Mouse (Mus musculus) lung, postnatal 4 days (tissue): Measurements from ENCODE around the gene Cadm4.
"Not testable (repeated sequence)": the region's sequence is repeated elsewhere in the genome, so short reads cannot be mapped to it uniquely, and the experiment has no call there.

ENCODE experiments used
- DNase-seq, 2 experiments: peaks; one replicate each; pipeline ENCODE4 v3.0.0; 2021

Gene Cadm4

DNA sequence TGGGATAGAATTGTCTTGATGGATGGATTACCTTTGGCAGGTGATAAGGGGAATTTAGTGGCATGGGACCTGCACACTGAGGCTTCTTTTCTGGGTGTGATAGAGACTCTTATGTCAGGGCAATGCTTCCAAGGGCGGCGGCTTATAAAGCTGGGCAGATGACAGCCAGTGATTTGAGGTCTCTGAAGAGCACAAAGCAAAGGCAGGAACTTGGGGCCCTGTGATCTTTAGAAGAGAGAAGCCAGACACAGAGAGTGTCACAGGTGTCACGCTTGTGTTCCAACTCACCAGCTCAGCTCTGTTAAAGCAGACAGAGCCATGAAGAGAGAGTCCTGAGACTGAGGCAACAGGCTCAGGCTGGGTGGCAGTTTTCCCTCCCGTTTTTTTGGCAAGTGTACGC is 13.9 kb upstream of the Cadm4 start:
- DNase-seq: no peak

DNA sequence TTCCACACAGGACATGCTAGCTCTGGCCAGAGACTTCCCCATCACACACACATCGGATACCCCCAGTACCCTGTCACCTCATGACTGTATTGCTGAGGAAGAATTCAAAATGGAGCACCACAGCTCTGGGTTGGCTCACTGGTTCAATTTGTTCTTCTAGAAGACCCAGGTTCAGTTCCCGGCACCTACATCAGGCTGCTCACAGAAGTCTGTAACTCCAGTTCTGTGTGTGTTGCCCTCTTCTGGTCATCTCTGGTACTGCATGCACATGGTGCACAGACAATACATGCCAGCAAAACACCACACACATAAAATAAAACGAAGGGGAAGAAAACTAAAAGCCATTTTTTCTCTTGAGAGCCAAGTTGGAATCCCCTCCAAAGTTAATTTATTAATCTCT is 12.7 kb upstream of the Cadm4 start:
- peak in 1 of 2 experiments; percentile 43 for DNase-seq

DNA sequence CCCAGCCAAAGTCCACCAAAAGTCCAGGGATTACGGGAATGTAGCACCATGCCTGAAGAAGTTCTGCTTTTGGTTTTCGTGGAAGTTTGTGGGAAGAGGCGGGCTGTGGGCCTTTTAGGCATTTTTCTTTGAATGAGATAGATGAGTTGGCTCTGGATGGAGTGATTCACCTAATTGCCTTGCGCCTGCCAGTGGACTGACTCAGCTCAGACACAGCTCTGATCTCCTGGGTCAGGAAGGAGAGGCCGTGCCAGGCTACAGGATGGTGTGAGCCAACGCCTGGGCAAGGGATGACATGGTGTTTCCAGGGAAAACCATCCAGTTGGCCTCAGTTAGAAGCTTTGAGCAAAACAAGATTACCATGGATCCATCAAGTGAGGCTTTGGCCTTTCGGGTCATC is 11.5 kb upstream of the Cadm4 start:
- no peak for DNase-seq

DNA sequence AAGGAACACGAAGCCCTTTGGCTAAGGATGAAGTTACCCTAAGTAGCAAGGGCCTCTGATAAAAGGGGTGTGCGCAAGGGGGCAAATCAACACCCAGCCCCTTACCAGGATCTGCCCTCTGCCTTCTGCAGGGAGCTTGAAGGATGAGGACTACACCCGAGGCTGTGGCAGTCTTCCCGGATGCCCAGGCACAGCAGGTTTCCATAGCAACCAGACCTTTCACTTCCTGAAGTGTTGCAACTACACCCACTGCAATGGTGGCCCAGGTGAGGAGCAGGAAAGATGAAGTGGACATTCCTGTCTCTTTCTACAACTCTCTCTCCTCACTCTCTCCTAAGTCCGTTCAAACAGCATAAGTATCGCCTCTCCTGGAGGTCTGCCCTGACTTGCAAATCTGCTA is 9.4 kb upstream of the Cadm4 start:
- DNase-seq: peak in 1 of 2 experiments; percentile 20

DNA sequence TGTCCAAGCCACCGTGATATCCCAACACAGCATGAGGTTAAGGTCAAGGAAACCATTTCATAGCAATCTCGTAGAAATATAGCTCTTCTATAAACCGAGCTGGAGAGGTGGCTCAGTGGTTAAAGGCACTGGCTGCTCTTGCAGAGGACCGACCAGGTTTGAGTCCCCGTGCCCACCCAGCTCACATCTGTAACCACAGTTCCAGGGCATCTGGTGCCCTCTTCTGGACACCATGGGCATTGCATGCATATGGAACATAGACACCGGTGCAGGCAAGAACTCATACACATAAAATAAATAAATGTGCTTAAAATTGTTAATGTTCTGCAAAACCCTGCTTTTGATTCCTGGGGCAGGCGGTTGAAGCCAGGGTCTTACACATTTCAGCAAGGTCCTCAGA is 8.9 kb upstream of the Cadm4 start:
- peak in 1 of 2 experiments; percentile 55 for DNase-seq

DNA sequence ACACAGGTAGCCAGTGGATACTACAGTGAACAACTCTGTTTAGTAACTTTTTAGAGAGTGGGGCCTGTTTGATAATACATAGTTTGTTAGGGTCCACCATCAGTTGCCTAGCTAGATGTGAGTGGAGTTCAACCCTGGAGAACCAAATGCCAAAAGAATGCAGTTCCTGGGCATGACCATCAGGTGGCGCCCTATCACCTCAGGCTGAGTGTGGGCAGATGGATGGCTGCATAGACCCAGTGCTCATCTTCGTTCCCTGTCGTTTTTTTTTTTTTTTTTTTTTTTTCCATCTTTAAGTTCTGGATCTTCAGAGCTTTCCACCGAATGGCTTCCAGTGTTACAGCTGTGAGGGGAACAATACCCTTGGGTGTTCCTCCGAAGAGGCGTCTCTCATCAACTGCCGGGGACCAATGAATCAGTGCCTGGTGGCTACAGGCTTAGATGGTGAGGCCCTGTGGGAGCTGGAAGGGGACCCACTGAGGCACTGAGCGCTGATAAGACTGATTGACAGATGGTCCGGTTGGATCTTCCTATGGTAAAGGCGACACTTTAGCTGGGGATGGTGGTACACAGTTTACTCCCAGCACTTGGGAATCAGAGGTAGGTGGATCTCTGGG is 7.8 kb upstream of the Cadm4 start:
- DNase-seq: peak; percentile 66 to 79

DNA sequence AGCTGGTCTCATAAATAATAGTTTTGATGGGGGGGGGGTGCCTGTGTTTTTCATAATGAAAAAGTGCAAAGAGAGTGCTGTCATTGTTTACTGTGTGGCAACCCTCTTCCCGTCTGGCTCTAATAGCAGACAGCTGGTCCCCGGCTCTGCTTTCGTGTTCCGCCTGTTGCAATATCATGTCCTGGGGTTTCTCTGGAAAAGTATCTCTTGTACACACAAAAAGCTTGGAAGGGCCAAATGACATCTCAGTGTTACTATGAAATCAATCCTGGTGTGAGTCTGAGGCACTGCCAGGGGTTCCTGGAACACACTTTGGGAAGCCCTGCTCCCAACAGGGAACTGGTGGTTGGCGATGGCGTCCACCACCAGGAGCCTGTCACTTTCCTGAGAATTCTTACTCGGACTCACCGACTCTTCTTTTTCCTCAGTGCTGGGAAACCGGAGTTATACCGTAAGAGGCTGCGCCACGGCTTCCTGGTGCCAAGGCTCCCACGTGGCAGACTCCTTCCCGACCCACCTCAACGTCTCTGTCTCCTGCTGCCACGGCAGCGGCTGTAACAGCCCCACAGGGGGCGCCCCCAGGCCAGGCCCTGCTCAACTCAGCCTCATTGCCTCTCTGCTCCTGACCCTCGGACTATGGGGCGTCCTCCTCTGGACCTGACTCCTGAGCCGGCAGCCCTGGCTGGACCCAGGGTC is 6.9 kb upstream of the Cadm4 start:
- peak in 1 of 2 experiments; percentile 56 for DNase-seq

DNA sequence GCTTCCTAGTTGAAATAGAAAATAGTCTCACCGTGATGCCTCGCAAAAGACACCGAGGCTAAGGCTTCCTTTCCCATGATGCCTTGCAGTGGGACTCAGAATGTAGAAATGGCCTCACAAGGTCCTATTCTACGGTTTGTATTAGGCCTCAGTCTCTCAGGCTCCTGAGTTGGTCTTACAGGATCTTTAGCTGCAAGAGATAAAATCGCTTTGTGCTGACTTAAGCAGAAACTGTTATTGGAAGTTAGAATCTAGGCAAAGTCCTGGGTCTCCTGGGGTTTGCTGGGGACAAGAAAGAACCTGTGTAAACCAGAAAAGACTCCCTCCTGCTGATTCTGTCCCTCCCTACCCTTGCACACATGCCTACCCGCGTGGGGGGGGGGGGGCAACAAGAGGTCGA is 5.5 kb upstream of the Cadm4 start:
- DNase-seq: no peak

DNA sequence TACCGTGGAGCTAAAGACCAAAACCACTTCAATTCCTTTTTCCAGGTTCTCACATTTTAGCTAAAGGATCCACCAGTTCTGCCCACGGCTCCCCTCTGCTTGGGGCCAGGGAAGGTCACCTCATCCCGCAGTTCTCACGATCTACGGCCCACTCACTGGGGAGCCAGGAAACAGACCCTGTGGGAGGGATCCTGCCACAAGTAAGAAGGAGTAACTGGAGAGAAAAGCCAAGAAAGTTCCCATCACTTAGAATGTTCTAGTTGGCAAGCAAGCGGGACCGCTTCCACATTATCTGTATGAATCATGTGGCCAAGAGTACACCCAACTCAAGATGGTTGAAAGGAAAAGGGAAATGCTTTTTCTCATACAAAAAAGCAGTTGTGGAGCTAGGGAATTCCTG is 5.0 kb upstream of the Cadm4 start:
- no peak for DNase-seq

DNA sequence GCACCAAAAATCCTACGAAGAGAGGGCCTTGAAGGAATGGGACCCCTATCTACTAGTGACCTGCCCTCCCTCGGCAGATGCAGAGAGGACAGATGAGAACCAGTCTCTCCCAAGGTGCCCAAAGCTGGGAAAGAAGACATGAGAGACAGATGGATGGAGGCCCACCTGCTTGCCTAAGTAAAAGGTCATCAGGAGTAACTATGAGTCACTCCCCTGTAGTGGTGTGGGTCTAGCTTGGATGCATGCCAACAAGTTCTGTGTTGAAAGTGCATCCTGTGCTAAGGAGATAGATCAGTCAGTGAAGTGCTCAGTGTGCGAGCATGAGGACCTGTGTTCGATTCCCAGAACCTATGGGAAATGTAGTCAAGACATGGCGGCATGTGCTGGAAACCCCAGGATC is 2.9 kb upstream of the Cadm4 start:
- DNase-seq: no peak

DNA sequence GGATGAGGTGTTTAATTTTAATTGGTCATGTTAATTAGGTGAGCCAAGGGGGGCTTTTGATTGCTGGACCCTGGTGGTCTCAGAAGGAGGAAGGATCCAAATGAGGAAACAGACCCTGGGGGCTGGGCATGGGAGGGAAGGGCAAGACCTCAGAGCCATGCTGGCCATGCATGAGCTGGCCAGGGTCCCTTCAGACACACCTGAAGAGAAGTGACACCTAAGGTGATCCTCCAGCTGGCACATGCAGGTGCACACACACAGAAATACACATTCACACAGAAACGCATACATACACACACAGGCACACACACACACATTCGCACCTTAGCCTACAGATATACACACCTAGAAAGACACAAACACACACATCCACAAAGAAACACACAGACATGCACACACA is 2.1 kb upstream of the Cadm4 start:
- DNase-seq: no peak

DNA sequence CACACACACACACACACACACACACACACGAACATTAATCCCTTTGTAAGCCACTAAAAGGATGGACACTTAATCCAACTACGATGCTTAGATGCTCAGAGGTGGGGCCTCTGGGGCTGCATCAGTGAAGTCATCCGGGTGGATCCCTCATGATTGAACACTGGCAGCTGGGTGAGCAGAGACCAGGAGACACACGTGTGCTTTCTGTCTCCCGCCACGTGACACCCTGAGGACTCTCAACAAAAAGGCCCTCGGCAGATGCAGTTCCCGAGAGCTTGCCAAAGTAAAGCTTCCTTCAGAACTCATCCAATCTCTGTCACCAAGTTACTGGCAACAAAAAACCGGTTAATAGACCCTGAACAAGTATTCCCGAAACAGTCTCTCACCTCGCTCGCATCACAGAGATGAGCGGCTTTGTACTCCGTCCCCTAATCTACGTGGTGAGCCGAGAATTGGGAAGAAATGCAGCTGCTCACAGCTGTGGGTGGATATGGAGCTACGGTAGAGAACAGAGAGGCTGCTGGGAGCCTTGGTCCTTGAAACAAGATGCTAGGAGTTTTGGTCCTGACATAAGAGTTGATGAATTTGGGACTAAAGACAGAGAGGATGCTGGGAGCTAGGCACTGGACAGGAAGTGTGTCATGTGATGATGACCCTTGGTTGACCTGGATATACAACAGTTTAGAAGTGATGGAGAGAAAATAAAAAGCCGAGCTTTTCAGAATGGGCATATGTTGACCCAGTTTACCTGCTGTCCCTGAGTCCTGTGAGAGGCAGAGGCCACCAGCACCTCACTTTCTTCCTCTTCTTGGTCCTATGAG is 1.5 kb upstream of the Cadm4 start:
- no peak for DNase-seq

DNA sequence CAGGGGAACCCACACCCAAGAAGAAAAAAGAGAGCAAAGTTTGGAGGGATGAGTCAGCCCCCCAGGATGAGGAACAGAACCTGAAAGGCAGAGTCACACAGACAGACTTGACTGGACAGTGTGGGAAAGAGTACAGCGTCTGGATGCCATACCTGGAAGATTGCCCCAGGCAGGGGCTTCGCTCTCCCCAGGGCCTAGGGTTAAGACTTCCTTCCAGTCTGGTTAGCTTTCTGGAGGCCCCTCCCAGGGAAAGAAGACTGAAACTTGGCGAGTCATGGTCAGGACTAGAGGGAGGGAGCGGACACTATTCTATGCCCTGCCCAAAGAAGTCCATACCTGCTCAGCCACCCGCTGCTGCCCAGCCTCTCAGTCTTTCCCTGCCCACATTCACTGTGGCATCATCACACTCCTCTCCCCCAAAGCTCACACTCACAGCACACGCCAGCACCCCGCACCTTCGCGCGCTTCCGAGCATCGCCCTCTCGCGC is 793 bp upstream of the Cadm4 start:
- no peak for DNase-seq

DNA sequence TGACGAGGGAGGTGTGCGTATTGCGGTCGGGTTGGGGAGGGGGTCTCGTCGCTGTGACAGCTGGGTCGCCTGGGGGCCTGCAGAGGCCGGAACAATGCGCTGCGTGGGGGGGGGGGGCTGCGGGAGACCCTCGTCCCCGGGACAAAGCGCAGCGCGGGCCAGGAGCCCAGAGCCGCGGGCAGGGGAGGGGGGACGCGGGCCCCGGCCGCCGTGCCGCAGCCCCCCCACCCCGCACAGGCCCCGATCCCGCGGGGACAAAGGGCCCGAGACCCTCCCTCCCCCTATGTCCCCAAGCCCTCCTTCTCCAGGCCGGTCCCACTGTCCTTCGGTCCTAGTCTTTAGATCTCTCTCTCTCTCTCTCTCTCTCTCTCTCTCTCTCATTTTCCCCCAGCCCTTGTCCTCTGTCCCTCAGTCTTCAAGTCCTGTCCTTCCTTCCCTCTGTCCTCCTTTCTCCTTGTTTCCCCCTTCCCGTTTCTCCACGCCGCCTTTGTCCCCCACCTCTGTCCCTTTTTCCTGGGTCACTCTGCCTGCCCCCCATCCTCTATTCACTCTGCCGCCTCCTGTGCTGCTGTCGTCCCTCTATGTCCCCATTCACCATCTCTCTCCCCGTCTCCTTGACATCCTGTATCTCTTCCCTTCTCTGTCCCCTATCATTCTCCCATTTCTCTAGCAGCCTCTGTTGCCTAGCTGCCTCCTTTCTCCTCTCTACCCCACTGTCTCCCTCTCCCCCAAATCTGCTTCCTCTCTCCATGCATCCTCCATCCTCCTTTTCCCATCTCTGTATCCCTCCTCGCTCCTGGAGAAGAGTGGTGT is 591 bp downstream of the Cadm4 start:
- no peak for DNase-seq

DNA sequence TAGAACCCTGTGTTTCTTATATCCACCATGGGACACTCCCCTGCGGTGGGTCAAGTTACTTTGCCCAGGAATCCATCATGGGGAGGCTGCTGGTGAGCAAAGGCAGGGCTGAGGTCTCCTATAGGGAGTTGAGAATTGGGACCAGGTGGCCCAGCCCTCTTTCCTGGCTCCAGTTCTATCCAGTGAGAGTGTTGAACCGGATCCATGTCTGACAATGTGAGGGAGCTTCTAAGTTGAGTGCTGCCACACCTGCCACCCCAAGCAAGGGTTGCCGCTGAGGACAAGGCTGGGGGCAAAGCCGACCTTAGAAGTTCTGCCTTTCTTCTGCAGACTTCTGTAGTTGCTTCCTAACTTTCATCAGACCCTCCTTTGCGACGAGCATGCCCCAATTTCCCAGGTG is 1.5 kb downstream of the Cadm4 start:
- not testable (repeated sequence) for DNase-seq

DNA sequence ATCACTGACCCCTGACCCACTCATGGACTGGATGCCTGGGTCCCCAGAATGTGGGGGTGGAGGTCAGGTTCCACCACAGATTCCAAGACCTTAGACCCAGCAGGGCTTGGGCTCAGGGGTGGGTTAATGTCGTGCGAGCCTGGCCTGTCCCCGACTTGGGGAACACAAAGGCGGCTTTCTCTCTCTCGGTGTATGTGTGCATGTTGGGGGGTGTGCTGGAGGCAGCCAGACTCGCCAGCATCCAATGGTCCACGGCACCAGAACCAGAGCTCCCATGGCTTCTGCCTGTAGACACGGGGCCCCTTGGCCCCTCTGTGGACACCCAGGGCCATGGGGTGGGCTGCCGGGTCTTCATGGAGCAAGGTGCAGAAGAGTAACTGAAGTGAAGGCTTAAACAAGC is 3.7 kb downstream of the Cadm4 start:
- DNase-seq: no peak

DNA sequence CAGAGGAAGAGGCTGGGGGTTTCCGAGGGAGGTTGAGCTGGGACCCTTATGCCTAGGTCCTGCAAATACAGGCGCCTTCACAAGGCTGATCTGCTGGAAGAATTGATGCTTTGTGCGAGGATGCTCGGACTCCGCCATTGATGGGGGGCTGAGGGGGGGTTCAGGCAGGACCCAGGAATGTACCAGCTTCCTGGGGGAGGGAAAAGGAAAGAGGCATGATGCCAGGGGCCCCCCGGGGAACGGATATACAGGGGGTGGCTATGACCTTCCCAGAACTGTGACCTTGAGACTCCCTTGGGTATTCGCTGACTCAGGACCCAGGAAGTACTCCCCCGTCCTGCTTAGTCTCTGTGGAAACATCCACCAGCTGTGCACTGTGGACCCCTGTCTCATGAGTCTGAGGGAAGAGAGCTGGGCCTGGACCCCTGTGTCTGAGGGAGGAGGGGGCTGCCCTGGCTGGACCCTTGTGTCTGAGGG is 4.9 kb downstream of the Cadm4 start:
- no peak for DNase-seq

DNA sequence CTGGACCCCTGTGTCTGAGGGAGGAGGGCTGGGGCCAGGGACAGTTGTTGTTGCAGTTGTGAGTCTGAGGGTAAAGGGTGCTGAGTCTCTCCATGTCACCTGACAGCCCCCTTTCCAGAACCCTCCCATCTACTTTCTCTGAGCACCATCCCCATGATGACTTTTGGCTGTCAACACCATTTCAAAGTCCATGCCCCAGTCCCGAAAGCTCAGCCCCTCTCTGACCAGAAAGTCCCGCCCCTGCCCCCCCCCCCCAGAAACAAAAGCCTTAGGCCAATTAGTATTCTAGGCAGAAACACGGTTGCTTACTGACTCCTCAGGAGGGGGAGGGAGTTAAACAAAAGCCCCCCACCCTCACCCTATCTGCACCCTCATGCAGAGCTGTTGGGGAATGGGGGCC is 5.6 kb downstream of the Cadm4 start:
- no peak for DNase-seq

DNA sequence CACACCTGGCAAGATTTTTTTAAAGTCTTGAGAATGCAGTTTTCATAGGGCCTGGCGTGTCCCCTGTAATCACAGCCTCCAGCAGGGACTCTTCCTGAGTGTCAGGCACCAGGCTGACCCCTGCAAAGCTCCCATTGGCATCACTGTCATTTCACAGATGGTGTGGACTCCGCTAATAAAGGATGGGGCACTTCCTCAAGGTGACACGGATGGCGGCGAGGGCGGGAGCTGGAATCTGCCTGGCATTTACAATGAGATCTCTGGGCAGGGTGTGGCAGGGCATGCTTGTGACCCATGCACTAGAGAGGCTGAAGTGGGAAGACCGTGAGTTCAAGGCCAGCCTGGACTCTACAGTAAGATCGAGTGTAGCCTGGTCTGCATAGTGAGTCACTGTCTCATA is 6.5 kb downstream of the Cadm4 start:
- DNase-seq: no peak

DNA sequence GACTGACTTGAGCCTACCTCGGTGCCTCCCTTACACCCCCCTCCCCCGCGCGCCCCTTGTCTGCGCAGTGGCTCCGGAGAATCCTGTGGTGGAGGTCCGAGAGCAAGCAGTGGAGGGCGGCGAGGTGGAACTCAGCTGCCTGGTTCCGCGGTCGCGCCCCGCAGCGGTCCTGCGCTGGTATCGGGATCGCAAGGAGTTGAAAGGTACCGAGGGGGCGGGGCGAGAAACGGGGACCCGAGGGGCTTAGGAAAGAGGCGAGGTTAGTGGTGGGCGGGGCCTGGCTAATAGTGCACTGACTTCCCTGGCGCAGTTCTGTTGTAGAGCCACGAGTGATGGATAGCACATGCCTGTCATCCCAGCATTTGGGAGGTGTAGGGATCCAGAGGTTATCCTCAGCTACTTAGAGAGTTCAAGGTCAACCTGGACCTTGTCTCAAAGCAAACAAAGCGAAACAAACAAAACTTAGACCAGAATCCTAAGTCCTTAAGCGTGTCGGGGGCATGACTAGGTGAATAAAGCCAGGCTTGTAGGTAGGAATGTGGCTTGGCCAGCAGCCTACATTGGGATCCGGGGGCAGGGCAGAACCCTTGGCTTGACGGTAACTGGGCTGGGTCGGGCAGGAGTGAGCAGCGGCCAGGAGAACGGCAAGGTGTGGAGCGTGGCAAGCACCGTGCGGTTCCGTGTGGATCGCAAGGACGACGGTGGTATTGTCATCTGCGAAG is 18.2 kb downstream of the Cadm4 start:
- peak in 1 of 2 experiments; percentile 33 for DNase-seq

DNA sequence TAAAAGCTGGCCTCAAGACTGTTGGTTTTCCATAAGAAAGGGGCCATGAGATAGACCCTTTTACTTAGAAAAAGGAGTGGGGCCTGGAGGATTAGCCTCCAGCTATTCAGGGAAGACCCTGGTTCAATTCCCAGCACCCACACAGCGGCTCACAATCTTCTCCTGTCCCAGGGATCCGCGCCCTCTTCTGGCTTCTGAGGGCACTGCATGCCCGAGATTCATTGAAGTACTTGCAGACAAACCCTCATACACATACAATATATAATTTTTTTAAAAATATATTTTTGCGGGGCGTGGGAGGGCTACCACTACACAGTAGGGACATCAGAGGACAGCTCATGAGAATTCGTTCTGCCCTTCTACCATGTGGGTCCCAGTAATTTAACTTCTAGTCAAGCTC is 19.1 kb downstream of the Cadm4 start:
- peak in 1 of 2 experiments; percentile 53 for DNase-seq

DNA sequence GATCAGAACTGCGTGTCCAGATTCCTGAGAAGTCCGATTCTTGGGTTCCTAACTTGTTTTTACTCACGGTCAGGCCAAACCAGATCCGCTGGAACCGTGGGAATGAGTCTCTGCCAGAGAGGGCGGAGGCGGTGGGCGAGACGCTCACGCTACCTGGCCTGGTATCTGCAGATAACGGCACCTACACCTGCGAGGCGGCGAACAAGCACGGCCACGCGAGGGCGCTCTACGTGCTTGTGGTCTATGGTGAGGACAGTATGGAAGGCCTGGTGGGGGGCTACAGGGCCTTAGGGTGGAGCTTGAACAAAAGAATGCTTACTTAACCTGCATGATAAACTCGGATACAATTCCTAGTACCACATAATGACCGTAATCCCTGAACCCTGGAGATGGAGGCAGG is 19.7 kb downstream of the Cadm4 start:
- DNase-seq: peak; percentile 52 to 57
